Mouse (Mus musculus) MEL (cell line): ENCODE measurements around the gene Tsc22d3. TPM values are rescaled to one million over a fixed set of nuclear protein-coding genes. Genes with fewer than 3 reads are reported as not detected.
A peak's percentile ranks its signal among the peaks of the same experiment; 100 is the strongest.

Experiments
- DNase-seq: peaks from one replicate; pipeline ENCODE4 v3.0.0; 2011; ENCODE audit warnings: low read depth, low spot score
- H3K27ac ChIP-seq: 2 replicates; pipeline ENCODE4 v1.5.1; 2012; ENCODE audit warnings: low read depth, mild to moderate bottlenecking, control low read depth, low read length, moderate library complexity; ENCODE audit not compliant: control insufficient read depth
- H3K27me3 ChIP-seq, 2 experiments: fragments of 150-350 bp in 1 of 2; sonication (generic) in 1 of 2; 2 replicates each; pipeline ENCODE4 v1.6.1; 2012; ENCODE audit warnings: low read length in 2 of 2, mild to moderate bottlenecking in 2 of 2, improper control_type of control experiment in 1 of 2, moderate library complexity in 1 of 2; ENCODE audit not compliant: insufficient read depth in 2 of 2, control insufficient read depth in 1 of 2
- H3K36me3 ChIP-seq, 2 experiments: 2 replicates each; pipeline ENCODE4 v1.6.1; 2012 to 2014; ENCODE audit warnings: low read length in 2 of 2, improper control_type of control experiment in 1 of 2, inconsistent platforms in 1 of 2, mild to moderate bottlenecking in 1 of 2; ENCODE audit not compliant: insufficient read depth in 2 of 2, control insufficient read depth in 1 of 2
- H3K4me1 ChIP-seq, 2 experiments: fragments of 150-350 bp in 1 of 2; sonication (generic) in 1 of 2; 2 replicates each; pipeline ENCODE4 v1.6.1; 2012; ENCODE audit warnings: low read length in 2 of 2, improper control_type of control experiment in 1 of 2, mild to moderate bottlenecking in 1 of 2; ENCODE audit not compliant: insufficient read depth in 2 of 2, control insufficient read depth in 1 of 2
- H3K4me3 ChIP-seq, 2 experiments: fragments of 150-350 bp in 1 of 2; sonication (generic) in 1 of 2; 2 replicates each; pipeline ENCODE4 v1.5.1; 2012; ENCODE audit warnings: low read depth in 2 of 2, low read length in 2 of 2, mild to moderate bottlenecking in 2 of 2, moderate library complexity in 2 of 2, control low read depth in 1 of 2, improper control_type of control experiment in 1 of 2; ENCODE audit not compliant: control insufficient read depth in 1 of 2, insufficient read depth in 1 of 2
- H3K79me2 ChIP-seq: 2 replicates; pipeline ENCODE4 v1.6.1; 2012; ENCODE audit warnings: mild to moderate bottlenecking, low read length, moderate library complexity; ENCODE audit not compliant: control insufficient read depth, poor library complexity, insufficient read depth
- H3K9ac ChIP-seq: 2 replicates; pipeline ENCODE4 v1.6.1; 2012; ENCODE audit warnings: low read depth, mild to moderate bottlenecking, control low read depth, low read length, moderate library complexity; ENCODE audit not compliant: control insufficient read depth, poor library complexity, severe bottlenecking
- H3K9me3 ChIP-seq: fragments of 150-350 bp; sonication (generic); replicated peaks from 2 replicates; pipeline ENCODE4 v1.6.1; 2012; ENCODE audit warnings: mild to moderate bottlenecking, low read length, improper control_type of control experiment, moderate library complexity; ENCODE audit not compliant: insufficient read depth
- CHD2 ChIP-seq: IDR thresholded peaks from 2 replicates; pipeline ENCODE4 v1.6.1; 2011; ENCODE audit warnings: low read length, improper control_type of control experiment
- E2F4 ChIP-seq: IDR thresholded peaks from 2 replicates; pipeline ENCODE4 v1.6.1; 2011; ENCODE audit warnings: low read depth, low read length, improper control_type of control experiment, borderline replicate concordance
- EP300 ChIP-seq, 2 experiments: IDR thresholded peaks; 2 replicates each; pipeline ENCODE4 v1.6.1; 2011; ENCODE audit warnings: improper control_type of control experiment in 2 of 2, low read length in 2 of 2, low read depth in 1 of 2, mild to moderate bottlenecking in 1 of 2
- ETS1 ChIP-seq: IDR thresholded peaks from 2 replicates; pipeline ENCODE4 v1.6.1; 2012; ENCODE audit warnings: low read depth, mild to moderate bottlenecking, inconsistent platforms, low read length, improper control_type of control experiment, moderate library complexity
- GABPA ChIP-seq: IDR thresholded peaks from 2 replicates; pipeline ENCODE4 v1.6.1; 2012; ENCODE audit warnings: low read depth, mild to moderate bottlenecking, inconsistent platforms, low read length, improper control_type of control experiment, moderate library complexity
- GATA1 ChIP-seq: IDR thresholded peaks from 2 replicates; pipeline ENCODE4 v1.6.1; 2011; ENCODE audit warnings: low read depth, low read length, improper control_type of control experiment
- JUND ChIP-seq: IDR thresholded peaks from 2 replicates; pipeline ENCODE4 v1.6.1; 2011; ENCODE audit warnings: low read depth, mild to moderate bottlenecking, improper control_type of control experiment, low read length
- KAT2A ChIP-seq: conservative IDR thresholded peaks from 2 replicates; pipeline ENCODE4 v1.6.1; 2012; ENCODE audit warnings: low read depth, low read length, improper control_type of control experiment, inconsistent platforms
- MAFK ChIP-seq: IDR thresholded peaks from 2 replicates; pipeline ENCODE4 v1.6.1; 2011; ENCODE audit warnings: low read depth, mild to moderate bottlenecking, low read length, improper control_type of control experiment, borderline replicate concordance
- MAX ChIP-seq: IDR thresholded peaks from 2 replicates; pipeline ENCODE4 v1.6.1; 2011; ENCODE audit warnings: low read length, improper control_type of control experiment
- MAZ ChIP-seq: IDR thresholded peaks from 2 replicates; pipeline ENCODE4 v1.6.1; 2012; ENCODE audit warnings: low read depth, mild to moderate bottlenecking, inconsistent platforms, low read length, improper control_type of control experiment
- MEF2A ChIP-seq: IDR thresholded peaks from 2 replicates; pipeline ENCODE4 v1.6.1; 2014; ENCODE audit warnings: low read depth, mild to moderate bottlenecking, inconsistent platforms, low read length, improper control_type of control experiment; ENCODE audit not compliant: poor library complexity, insufficient replicate concordance, severe bottlenecking; ENCODE audit errors: extremely low read depth
- MXI1 ChIP-seq: IDR thresholded peaks from 2 replicates; pipeline ENCODE4 v1.6.1; 2011; ENCODE audit warnings: mild to moderate bottlenecking, low read depth, low read length, improper control_type of control experiment
- MYC ChIP-seq: IDR thresholded peaks from 2 replicates; pipeline ENCODE4 v1.6.1; 2011; ENCODE audit warnings: low read depth, mild to moderate bottlenecking, low read length, improper control_type of control experiment, moderate library complexity
- NRF1 ChIP-seq: IDR thresholded peaks from 2 replicates; pipeline ENCODE4 v1.6.1; 2014; ENCODE audit warnings: low read depth, mild to moderate bottlenecking, inconsistent platforms, low read length, improper control_type of control experiment, moderate library complexity; ENCODE audit not compliant: poor library complexity, insufficient read depth, severe bottlenecking
- POLR2A ChIP-seq, 2 experiments: IDR thresholded peaks; 2 replicates each; pipeline ENCODE4 v1.6.1; 2011 to 2012; ENCODE audit warnings: low read length in 2 of 2, mild to moderate bottlenecking in 2 of 2, control low read depth in 1 of 2, improper control_type of control experiment in 1 of 2, low read depth in 1 of 2, moderate library complexity in 1 of 2; ENCODE audit not compliant: control insufficient read depth in 1 of 2, insufficient read depth in 1 of 2, poor library complexity in 1 of 2
- POLR2AphosphoS2 ChIP-seq: IDR thresholded peaks from 2 replicates; pipeline ENCODE4 v1.6.1; 2011; ENCODE audit warnings: low read length, improper control_type of control experiment
- POLR2AphosphoS5 ChIP-seq: IDR thresholded peaks from 2 replicates; pipeline ENCODE4 v1.6.1; 2012; ENCODE audit warnings: low read depth, borderline replicate concordance, mild to moderate bottlenecking, inconsistent platforms, low read length, moderate library complexity, mixed read lengths
- RCOR1 ChIP-seq: IDR thresholded peaks from 2 replicates; pipeline ENCODE4 v1.6.1; 2012; ENCODE audit warnings: low read depth, mild to moderate bottlenecking, inconsistent platforms, low read length, improper control_type of control experiment
- SIN3A ChIP-seq: IDR thresholded peaks from 2 replicates; pipeline ENCODE4 v1.6.1; 2012; ENCODE audit warnings: low read length, improper control_type of control experiment, inconsistent platforms
- SMC3 ChIP-seq: IDR thresholded peaks from 2 replicates; pipeline ENCODE4 v1.6.1; 2011; ENCODE audit warnings: low read depth, low read length, improper control_type of control experiment
- TCF12 ChIP-seq: IDR thresholded peaks from 2 replicates; pipeline ENCODE4 v1.6.1; 2014; ENCODE audit warnings: low read depth, mild to moderate bottlenecking, inconsistent platforms, low read length, improper control_type of control experiment, moderate library complexity
- UBTF ChIP-seq: IDR thresholded peaks from 2 replicates; pipeline ENCODE4 v1.6.1; 2012; ENCODE audit warnings: low read depth, mild to moderate bottlenecking, inconsistent platforms, low read length, improper control_type of control experiment, moderate library complexity, borderline replicate concordance; ENCODE audit not compliant: insufficient read depth
- USF1 ChIP-seq: IDR thresholded peaks from 2 replicates; pipeline ENCODE4 v1.6.1; 2014; ENCODE audit warnings: low read depth, mild to moderate bottlenecking, inconsistent platforms, low read length, improper control_type of control experiment, moderate library complexity
- USF2 ChIP-seq, 2 experiments: IDR thresholded peaks; 2 replicates each; pipeline ENCODE4 v1.6.1; 2011 to 2012; ENCODE audit warnings: improper control_type of control experiment in 2 of 2, low read length in 2 of 2, borderline replicate concordance in 1 of 2, inconsistent platforms in 1 of 2, low read depth in 1 of 2, mild to moderate bottlenecking in 1 of 2; ENCODE audit not compliant: insufficient read depth in 1 of 2
- ZMIZ1 ChIP-seq: IDR thresholded peaks from 2 replicates; pipeline ENCODE4 v1.6.1; 2012; ENCODE audit warnings: low read depth, mild to moderate bottlenecking, inconsistent platforms, low read length, improper control_type of control experiment, moderate library complexity
- ZNF384 ChIP-seq: IDR thresholded peaks from 2 replicates; pipeline ENCODE4 v1.6.1; 2012; ENCODE audit warnings: low read depth, mild to moderate bottlenecking, inconsistent platforms, low read length, improper control_type of control experiment
- polyA plus RNA-seq, 2 experiments: library from polyadenylated mRNA; stranded (reverse) in 1 of 2; unstranded in 1 of 2; fragments of >175 nt in 1 of 2; fragments of >200 nt in 1 of 2; gene quantifications; 2 replicates each; pipeline versions ENCODE4 v1.2.1 to v1.2.4; 2012; ENCODE audit warnings: low replicate concordance in 2 of 2, low read depth in 1 of 2; ENCODE audit not compliant: insufficient read length in 2 of 2, insufficient read depth in 1 of 2, missing spikeins in 1 of 2
- total RNA-seq: library from RNA; depleted of rRNA; stranded (reverse); fragments of 300-350 nt; gene quantifications from 2 replicates; pipeline ENCODE4 v1.2.3, GENCODE M21; 2012

Gene Tsc22d3
- total and polyA plus RNA-seq, 3 experiments: 29.5 to 32.7 TPM; not detected in 1

DNA sequence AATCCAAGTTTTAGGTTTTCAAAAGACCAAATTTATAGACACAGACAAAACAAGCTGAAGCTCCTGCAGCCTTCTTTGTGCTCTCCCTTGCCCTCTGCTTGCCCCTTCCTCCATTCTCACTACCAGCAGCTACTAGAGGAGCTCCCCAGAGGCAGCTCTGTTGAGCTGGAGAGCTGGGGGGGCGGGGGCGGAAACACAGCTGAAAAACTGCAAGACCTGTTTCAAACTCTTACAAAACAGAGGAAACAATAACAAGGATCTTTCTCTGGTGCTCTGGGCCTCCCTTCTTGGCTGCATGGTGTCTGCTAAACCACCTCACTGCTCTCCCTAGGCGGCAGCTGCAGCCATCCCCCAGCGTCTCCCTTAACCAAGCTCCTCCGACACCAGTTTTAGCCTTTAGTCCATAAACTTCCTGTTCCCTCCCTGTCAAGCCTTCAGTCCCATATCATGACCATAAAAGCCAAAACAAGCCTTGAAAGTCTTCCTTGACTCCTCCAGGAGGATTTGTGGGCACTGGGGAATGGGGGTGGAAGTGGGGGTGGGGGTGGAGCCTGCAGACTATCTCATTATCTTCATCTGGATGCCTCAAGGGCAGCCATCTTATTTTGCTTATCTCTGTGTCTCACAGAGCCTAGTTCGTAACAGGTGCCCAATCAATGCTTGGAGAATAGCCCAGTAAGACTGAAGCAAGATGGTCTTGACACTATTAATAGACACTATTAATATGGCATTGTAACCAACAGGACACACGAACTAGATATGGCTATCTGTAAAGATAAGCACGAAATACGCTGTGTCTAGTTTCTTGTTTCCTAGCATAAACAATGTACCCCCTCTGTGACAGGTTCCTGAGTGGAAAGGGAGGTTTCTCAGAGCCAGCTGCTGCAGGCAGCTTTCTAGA is 98.8 kb downstream of the Tsc22d3 start:
- H3K9ac ChIP-seq: peak overlapping the region; percentile 10
- peak overlapping the region in 1 of 2 experiments; percentile 25; a peak in 1 of 4 replicates for H3K4me3 ChIP-seq
- TF ChIP-seq MXI1: 0 out of 2 replicates have a peak, but pooled peaks have one; percentile 11
- TF ChIP-seq MAX: no peak
- peak; percentile 26; the same call in 1 of the 2 replicates for TF ChIP-seq SIN3A
- TF ChIP-seq POLR2A (IDR thresholded peaks at IDR 0.05; ENCODE audit: control insufficient read depth in 1 of 2, insufficient read depth in 1 of 2, low read depth in 1 of 2, low read length in 2 of 2, poor library complexity in 1 of 2): no peak
- TF ChIP-seq CHD2: no peak
- TF ChIP-seq JUND: no peak
- no peak for TF ChIP-seq NRF1
- peak; percentile 74 for TF ChIP-seq ETS1
- TF ChIP-seq GATA1: peak; percentile 73
- TF ChIP-seq RCOR1: peak; percentile 58
- TF ChIP-seq MEF2A: peak; percentile 87; the same call in 1 of the 2 replicates
- TF ChIP-seq EP300 (IDR thresholded peaks at IDR 0.05; ENCODE audit: low read depth in 1 of 2, low read length in 2 of 2): peak in 1 of 2 experiments; percentile 5; a peak in 1 of 4 replicates
- no peak for TF ChIP-seq MAFK
- peak; percentile 65 for TF ChIP-seq TCF12
- TF ChIP-seq, all 39 proteins: peak for 8
- H3K4me1 ChIP-seq: peaks cover 37 to 56% of the 10 kb centered on the region in 2 experiments
- H3K27me3 ChIP-seq: no peaks in the 10 kb centered on the region
- H3K79me2 ChIP-seq: no peaks in the 10 kb centered on the region
- peak overlapping the region; percentile 54 for H3K27ac ChIP-seq
- DNase-seq: no peak
- H3K9me3 ChIP-seq: no peaks in the 10 kb centered on the region
- peaks cover 0 to 46% of the 10 kb centered on the region in 2 experiments; a peak in 2 of 4 replicates for H3K36me3 ChIP-seq

DNA sequence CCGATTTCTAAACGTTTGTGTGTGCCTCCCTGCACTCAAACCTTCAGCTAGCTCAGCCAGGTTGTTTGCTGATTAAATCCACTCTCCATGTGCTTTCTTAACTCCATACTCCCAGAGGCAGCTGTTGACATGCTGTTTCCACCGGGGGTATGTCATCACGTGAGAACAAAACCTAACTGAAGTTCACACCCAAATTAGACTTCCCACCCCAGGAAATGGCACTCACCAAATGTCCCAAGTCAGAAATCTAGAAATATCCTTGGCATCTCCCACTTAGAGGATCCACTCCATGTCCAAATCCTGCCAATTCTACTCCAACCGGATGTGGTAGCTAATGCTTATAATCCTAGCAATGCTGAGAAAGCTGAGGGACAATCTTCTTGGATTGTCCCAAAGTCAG is 100.2 kb downstream of the Tsc22d3 start:
- TF ChIP-seq ZMIZ1 (no peak), KAT2A (no peak), ETS1 (no peak), USF2 (IDR thresholded peaks at IDR 0.05; ENCODE audit: borderline replicate concordance in 1 of 2, insufficient read depth in 1 of 2, low read depth in 1 of 2, low read length in 2 of 2) (no peak), E2F4 (no peak), UBTF (no peak), MAZ (no peak), SIN3A (no peak), JUND (no peak), USF1 (no peak), MEF2A (no peak), GABPA (no peak), SMC3 (no peak), ZNF384 (no peak), RCOR1 (no peak), TCF12 (no peak), POLR2A (IDR thresholded peaks at IDR 0.05; ENCODE audit: control insufficient read depth in 1 of 2, insufficient read depth in 1 of 2, low read depth in 1 of 2, low read length in 2 of 2, poor library complexity in 1 of 2) (no peak), POLR2AphosphoS2 (no peak), POLR2AphosphoS5 (no peak), MYC (no peak)
- TF ChIP-seq, all 39 proteins: peak for 0
- Histone ChIP-seq H3K4me3 (no peak overlapping the region), H3K79me2 (no peaks in the 10 kb centered on the region), H3K27me3 (no peaks in the 10 kb centered on the region), H3K9me3 (no peaks in the 10 kb centered on the region), H3K9ac (no peak overlapping the region), H3K27ac (no peak overlapping the region), H3K36me3 (peaks cover 0 to 39% of the 10 kb centered on the region in 2 experiments; a peak in 2 of 4 replicates), H3K4me1 (peaks cover 28 to 42% of the 10 kb centered on the region in 2 experiments)
- DNase-seq: no peak
